ENCODE assay signal across 8 mouse cellular contexts in genomic region chr10:86636953-86637376, GRCm38 (mm10).
A peak's percentile ranks its signal among the peaks of the same experiment; 100 is the strongest.
DNase-seq lines count a peak whose midpoint lies in the region; ATAC-seq and TF ChIP-seq lines count a peak whose summit lies in the region.
"Not testable (repeated sequence)": the region's sequence is repeated elsewhere in the genome, so short reads cannot be mapped to it uniquely, and the experiment has no call there.

No protein-coding gene starts in this region.

- H3K9ac ChIP-seq in MEL (ENCODE audit: control insufficient read depth, low read depth, low read length, poor library complexity, severe bottlenecking); forebrain, postnatal 0 days: not testable (repeated sequence)

- H3K27ac ChIP-seq in MEL (ENCODE audit: control insufficient read depth, low read depth, low read length); cerebellum, adult 2 months (ENCODE audit: insufficient read depth, low read length); forebrain, postnatal 0 days (ENCODE audit: low read depth, low read length): not testable (repeated sequence)
- H3K27ac ChIP-seq in layer of hippocampus, adult 2 months: 0 out of 2 replicates have a peak overlapping the region, but pooled peaks have one; percentile 59

- peak; percentile 84 for DNase-seq in MEL (ENCODE audit: low read depth, low spot score)
- peak; percentile 57 to 74 for DNase-seq in cerebellum, adult 2 months
- DNase-seq in forebrain, postnatal 0 days: peak; percentile 69
- DNase-seq in heart, postnatal 4 days: peak; percentile 82
- DNase-seq in layer of hippocampus, adult 2 months (ENCODE audit: low spot score in 2 of 2): peak; percentile 34 to 67
- peak; percentile 74 for DNase-seq in lung, adult 2 months
- peak; percentile 75 for DNase-seq in testis, postnatal 14 days (ENCODE audit: low spot score)

- not testable (repeated sequence) for H3K36me3 ChIP-seq in MEL (ENCODE audit: control insufficient read depth in 1 of 2, insufficient read depth in 2 of 2, low read length in 2 of 2); forebrain, postnatal 0 days (ENCODE audit: insufficient read depth)

- TF ChIP-seq EP300 in MEL (IDR thresholded peaks at IDR 0.05; ENCODE audit: low read depth in 1 of 2, low read length in 2 of 2): not testable (repeated sequence)

- peak; percentile 62 to 85 (median 68) for TF ChIP-seq CTCF in MEL (IDR thresholded peaks at IDR 0.05 in 2 of 3, conservative IDR thresholded peaks at IDR 0.05 in 1 of 3; ENCODE audit: control insufficient read depth in 1 of 3, insufficient read depth in 1 of 3, low read depth in 2 of 3, low read length in 3 of 3, poor library complexity in 1 of 3, severe bottlenecking in 1 of 3)
- peak; percentile 65 for TF ChIP-seq CTCF in cerebellum, adult 2 months (IDR thresholded peaks at IDR 0.05; ENCODE audit: borderline replicate concordance, insufficient read depth, low read depth, low read length)
- TF ChIP-seq CTCF in forebrain, postnatal 0 days (IDR thresholded peaks at IDR 0.05; ENCODE audit: low read depth): peak; percentile 75
- TF ChIP-seq CTCF in layer of hippocampus, adult 2 months (conservative IDR thresholded peaks at IDR 0.05): peak; percentile 85
- TF ChIP-seq CTCF in lung, adult 2 months (IDR thresholded peaks at IDR 0.05; ENCODE audit: insufficient read depth, low read length): peak; percentile 77

- 6% methylated on average over 14 of the region's 14 CpGs for WGBS in cerebellum, adult 2 months
- 8% methylated on average over 14 of the region's 14 CpGs for WGBS in forebrain, postnatal 0 days
- 3% methylated on average over 14 of the region's 14 CpGs for WGBS in lung, adult 2 months

- not testable (repeated sequence) for H3K9me3 ChIP-seq in MEL (replicated peaks; ENCODE audit: insufficient read depth, low read length); forebrain, postnatal 0 days (ENCODE audit: low read length)

- TF ChIP-seq POLR2A in MEL (IDR thresholded peaks at IDR 0.05; ENCODE audit: control insufficient read depth in 1 of 2, insufficient read depth in 1 of 2, low read depth in 1 of 2, low read length in 2 of 2, poor library complexity in 1 of 2); cerebellum, adult 2 months (IDR thresholded peaks at IDR 0.05; ENCODE audit: borderline replicate concordance, insufficient read depth, low read length); lung, adult 2 months (IDR thresholded peaks at IDR 0.05; ENCODE audit: borderline replicate concordance, extremely low read depth, low read depth, low read length): not testable (repeated sequence)

- peak; percentile 95 for ATAC-seq in forebrain, postnatal 0 days
- peak; percentile 85 for ATAC-seq in neutrophil, adult 5-6 weeks (ENCODE audit: extremely low read depth, insufficient number of reproducible peaks, low FRiP score, poor library complexity, severe bottlenecking)

- TF ChIP-seq RAD21 in MEL (IDR thresholded peaks at IDR 0.05; ENCODE audit: low read depth, low read length): peak; percentile 24

- not testable (repeated sequence) for H3K4me1 ChIP-seq in MEL (ENCODE audit: control insufficient read depth in 1 of 2, insufficient read depth in 2 of 2, low read length in 2 of 2); cerebellum, adult 2 months (ENCODE audit: control insufficient read depth, insufficient read depth, low read length); forebrain, postnatal 0 days (ENCODE audit: insufficient read depth); lung, adult 2 months (ENCODE audit: control insufficient read depth, insufficient read depth, low read length)

- not testable (repeated sequence) for H3K27me3 ChIP-seq in MEL (ENCODE audit: control insufficient read depth in 1 of 2, insufficient read depth in 2 of 2, low read length in 2 of 2); cerebellum, adult 2 months (ENCODE audit: control insufficient read depth, insufficient read depth, low read length); forebrain, postnatal 0 days (ENCODE audit: insufficient read depth, low read length)

- peak overlapping the region in 1 of 2 experiments; percentile 10; a peak in 2 of 4 replicates for H3K4me3 ChIP-seq in MEL (ENCODE audit: control insufficient read depth in 1 of 2, insufficient read depth in 1 of 2, low read depth in 2 of 2, low read length in 2 of 2)
- peak overlapping the region; percentile 0 for H3K4me3 ChIP-seq in cerebellum, adult 2 months (replicated peaks; ENCODE audit: insufficient read depth, low read depth, low read length)
- peak overlapping the region; percentile 28 for H3K4me3 ChIP-seq in forebrain, postnatal 0 days (ENCODE audit: low read depth, low read length)
- H3K4me3 ChIP-seq in layer of hippocampus, adult 2 months: peak overlapping the region; percentile 46
- peak overlapping the region; percentile 16 for H3K4me3 ChIP-seq in lung, adult 2 months (replicated peaks; ENCODE audit: extremely low read depth, low read depth, low read length)

- not testable (repeated sequence) for H3K79me2 ChIP-seq in MEL (ENCODE audit: control insufficient read depth, insufficient read depth, low read length, poor library complexity)

- peak overlapping the region; percentile 52 for H3K4me2 ChIP-seq in forebrain, postnatal 0 days (ENCODE audit: low read depth)

TF ChIP-seq in MEL, 35 proteins besides CTCF, POLR2A, EP300 and RAD21:
- TF ChIP-seq ZC3H11A (IDR thresholded peaks at IDR 0.05; ENCODE audit: low read depth, low read length): peak; percentile 8; the same call in 1 of the 2 replicates
- TF ChIP-seq NRF1 (IDR thresholded peaks at IDR 0.05; ENCODE audit: insufficient read depth, low read depth, low read length, poor library complexity, severe bottlenecking): peak; percentile 57
- TF ChIP-seq SMC3 (IDR thresholded peaks at IDR 0.05; ENCODE audit: low read depth, low read length): peak; percentile 58
